Mouse (Mus musculus) left cerebral cortex, postnatal 10 days (tissue): ENCODE data around the gene Gm43517. TPM values are rescaled to one million over a fixed set of nuclear protein-coding genes. Genes with fewer than 3 reads are reported as not detected.

Source experiments
- DNase-seq, 2 experiments: peaks; one replicate each; pipeline ENCODE4 v3.0.0; 2021 to 2022; ENCODE audit warnings: low spot score in 2 of 2, mixed read lengths in 1 of 2; ENCODE audit errors: extremely low spot score in 1 of 2
- intact Hi-C: fragments of 180-260 bp; cut with DNase I; formaldehyde crosslinking; loops from one replicate; pipeline ENCODE4 v1.15.1; 2025
- total RNA-seq, 2 experiments: library from RNA; stranded (reverse); gene quantifications; 2 replicates each; pipeline ENCODE4 v1.2.3; 2021

Gm43517 gene
- total RNA-seq, 2 experiments from 2014 or later, result 8.9 to 9.2 TPM

DNA sequence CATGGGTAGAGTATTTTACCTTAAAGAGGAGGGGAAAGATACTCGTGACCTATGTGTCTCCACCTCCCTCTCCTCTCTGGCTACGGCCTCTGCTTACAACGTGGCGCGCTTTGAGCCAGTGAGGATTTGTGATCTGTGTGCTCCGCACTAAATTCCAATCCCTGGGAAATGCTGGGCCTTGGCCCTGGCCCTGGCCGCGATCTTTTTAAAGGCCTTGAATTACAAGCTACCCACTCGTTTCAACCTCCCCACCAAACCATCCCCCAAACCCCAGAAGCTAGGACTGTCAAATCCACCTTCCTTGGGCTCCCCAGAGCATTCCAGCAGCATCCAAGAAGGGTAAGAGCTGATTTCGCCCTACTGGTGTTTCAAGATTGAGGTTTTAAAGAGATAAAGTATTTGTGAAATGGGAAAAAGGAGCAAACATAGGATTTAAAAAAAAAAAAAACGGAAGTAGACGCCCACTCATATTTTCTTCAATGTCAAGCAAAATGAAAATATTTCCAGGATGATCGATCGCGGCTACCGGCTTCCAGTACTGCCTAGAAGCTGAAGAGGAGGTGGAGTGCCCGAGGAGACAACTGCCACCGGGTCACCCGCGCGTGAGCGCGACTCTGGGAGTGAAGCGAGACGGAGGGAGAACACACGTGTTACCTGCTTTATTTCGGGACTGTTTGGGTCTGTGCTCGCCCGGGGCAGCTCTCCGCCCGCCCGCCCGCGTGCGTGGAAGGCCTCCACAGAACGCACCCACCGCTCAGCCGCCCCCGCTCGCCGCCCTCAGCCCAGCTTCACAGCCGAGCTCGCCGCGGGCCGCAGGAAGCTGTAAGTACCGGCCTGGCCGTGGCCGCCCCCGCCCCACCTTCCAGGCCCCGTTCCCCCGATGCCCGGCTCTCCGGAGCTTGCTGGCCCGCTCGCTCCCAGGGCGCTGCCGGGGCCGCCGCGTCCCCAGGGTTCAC lies 2.1 kb upstream of the Gm43517 start, which contains the start of gene Foxg1:
TSS of gene Foxg1 (plus strand) at position 96 of the 956 bp plus-strand sequence.
- intact Hi-C loops, result loop anchor here (2.0 kb wide), 1 partner anchor 736 kb away; no protein-coding TSS in a partner anchor
- peak in 1 of 2 experiments; percentile 76 for DNase-seq

DNA sequence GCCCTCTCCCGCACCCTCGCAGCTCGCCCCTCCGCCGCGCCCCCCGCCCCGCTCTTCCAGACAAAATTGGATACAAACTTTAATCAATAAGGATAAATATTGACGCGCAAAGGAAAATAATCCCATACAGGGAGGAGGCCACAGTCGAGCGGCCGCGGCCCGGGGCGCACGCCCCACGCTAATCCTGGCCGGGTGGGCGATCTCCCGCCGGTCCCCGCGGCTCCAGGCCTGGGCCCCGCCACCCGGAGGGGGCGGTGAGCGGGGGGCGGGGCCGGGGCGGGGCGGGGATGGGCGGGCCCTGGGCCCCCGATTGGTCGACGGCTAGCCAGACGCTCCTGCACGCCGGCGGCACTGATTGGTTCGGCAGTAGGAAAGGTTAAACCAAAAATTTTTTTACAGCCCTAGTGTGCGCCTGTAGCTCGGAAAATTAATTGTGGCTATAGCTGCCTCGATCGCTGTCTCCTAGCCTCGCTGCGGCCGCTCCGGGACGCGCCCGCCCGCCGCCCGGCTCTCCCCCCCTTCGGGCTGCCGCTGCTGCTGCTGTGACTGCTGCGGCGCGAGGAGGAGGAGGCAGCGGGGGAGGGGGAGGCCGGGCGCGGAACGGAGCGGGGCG lies 1.3 kb upstream of the Gm43517 start:
- intact Hi-C loops, result loop anchor here (2.0 kb wide), 1 partner anchor 735 kb away; no protein-coding TSS in a partner anchor
- peak; percentile 86 to 92 for DNase-seq

DNA sequence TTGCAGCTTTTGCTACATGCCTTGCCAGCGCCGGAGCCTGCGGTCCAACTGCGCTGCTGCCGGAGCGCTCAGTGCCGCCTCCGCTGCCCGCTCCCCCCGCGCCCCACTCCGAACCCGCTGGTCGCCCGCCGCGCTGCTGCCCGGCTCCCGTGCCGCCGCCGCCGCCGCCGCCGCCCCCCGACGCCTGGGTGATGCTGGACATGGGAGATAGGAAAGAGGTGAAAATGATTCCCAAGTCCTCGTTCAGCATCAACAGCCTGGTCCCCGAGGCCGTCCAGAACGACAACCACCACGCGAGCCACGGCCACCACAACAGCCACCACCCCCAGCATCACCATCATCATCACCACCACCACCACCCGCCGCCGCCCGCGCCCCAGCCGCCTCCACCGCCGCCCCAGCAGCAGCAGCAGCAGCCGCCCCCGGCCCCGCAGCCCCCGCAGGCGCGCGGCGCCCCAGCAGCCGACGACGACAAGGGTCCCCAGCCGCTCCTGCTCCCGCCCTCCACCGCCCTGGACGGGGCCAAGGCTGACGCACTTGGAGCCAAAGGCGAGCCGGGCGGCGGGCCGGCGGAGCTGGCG lies 589 bp upstream of the Gm43517 start:
- peak in 1 of 2 experiments; percentile 69 for DNase-seq
- intact Hi-C loops, result no loop called here

GRCm38 (mm10) chr12:49385631-49385990 lies 637 bp downstream of the Gm43517 start:
- intact Hi-C loops, result no loop called here
- peak in 1 of 2 experiments; percentile 35 for DNase-seq

DNA sequence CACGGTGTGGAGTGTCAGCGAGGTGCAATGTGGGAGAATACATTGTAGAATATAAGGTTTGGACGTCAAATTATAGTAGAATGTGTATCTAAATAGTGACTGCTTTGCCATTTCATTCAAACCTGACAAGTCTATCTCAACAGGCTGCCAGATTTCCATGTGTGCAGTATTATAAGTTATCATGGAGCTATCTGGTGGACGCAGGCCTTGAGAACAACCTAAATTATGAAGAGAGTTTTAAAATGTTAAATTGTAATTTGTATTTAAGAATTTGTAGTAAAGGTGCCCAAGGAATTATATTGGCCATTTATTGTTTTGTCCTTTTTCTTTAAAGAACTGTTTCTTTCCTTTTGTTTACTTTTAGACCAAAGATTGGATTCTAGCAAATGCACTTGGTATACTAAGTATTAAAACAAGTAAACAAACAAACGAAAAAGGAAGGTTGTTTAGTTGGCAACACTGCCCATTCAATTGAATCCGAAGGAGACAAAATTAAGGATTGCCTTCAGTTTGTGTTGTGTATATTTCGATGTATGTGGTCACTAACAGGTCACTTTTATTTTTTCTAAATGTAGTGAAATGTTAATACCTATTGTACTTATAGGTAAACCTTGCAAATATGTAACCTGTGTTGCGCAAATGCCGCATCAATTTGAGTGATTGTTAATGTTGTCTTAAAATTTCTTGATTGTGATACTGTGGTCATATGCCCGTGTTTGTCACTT lies 1.3 kb downstream of the Gm43517 start:
- no peak for DNase-seq
- intact Hi-C loops, result no loop called here

DNA sequence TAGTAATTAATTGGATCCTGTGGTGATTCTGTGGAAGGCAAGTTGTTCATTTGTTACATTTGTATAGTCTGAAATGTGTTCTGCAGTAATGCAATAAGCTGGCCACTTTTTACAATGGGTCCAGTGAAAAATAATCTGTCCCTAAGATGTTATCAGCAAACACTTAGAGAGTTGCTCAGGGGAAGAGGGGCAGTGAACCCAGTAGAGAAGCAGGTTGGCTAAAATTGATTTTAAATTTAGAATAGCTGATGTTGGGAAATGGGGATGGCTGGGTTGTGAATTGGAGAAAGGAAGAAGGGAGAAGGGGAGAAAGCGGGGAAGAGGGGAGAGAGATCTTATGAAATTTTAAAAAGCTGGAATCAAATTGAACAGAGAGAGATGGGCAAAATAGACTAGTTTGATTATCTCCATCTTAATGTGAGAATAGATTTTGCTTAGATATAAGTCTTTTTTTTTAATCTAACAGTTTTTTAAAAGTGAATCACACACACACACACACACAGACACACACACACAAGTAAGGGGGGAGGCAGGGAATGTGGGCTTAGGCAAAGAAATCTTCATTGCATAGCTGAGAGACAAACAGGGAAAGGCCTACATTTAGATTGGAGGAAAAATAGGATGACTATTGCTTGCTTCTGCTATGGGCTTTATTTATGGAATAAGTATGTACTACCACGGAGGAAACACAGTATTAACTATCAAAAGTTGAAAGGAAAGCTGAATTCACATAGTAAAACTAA lies 3.1 kb downstream of the Gm43517 start:
- intact Hi-C loops, result no loop called here
- DNase-seq, result no peak

DNA sequence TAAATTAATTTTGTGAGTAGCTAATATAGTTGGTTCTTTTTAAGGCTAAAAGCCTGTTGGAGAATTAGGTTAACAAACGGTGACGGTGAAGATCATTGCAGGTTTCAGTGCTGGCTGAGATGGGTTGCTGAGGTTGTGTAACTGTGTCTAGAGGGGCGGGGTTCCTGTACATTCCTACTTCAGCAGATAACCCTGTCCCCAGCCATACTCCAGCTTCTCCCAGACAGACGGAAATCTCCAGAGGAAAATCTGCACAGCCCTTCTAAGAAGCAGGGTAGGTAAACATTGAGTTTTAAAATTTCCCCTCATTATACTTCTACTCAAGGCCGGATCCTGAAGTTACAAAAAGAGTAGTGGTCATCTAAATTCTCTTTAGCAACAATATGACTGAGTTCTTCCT lies 4.7 kb downstream of the Gm43517 start:
- intact Hi-C loops, result loop anchor here (5.0 to 10.0 kb wide), 5 partner anchors 355 to 1798 kb away; no protein-coding TSS in a partner anchor
- no peak for DNase-seq

DNA sequence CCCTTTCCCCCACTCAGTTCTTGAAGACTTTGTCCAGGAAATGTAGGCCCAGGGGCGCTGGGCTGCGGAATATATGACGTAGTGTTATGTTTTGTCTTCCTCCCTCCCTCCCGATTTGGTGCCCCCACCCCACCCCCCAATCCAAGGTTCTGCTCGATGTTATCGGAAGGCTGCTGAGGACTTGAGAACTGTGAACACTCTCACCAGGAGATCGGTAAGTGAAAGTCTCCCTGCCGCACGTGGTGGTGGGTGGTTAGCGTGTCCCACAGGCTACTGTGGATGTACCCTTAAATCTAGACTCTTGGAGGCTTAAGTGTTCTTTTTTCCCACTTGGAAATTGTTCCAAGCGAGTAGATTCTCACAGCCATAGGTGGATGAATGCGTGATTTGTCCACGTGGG lies 5.3 kb downstream of the Gm43517 start:
- intact Hi-C loops, result loop anchor here (5.0 to 10.0 kb wide), 5 partner anchors 355 to 1797 kb away; no protein-coding TSS in a partner anchor
- no peak for DNase-seq

- DNase-seq, result no peak
- intact Hi-C loops, result loop anchor here (5.0 to 10.0 kb wide), 5 partner anchors 354 to 1796 kb away; no protein-coding TSS in a partner anchor
These were observed 5.9 kb downstream of the Gm43517 start for GRCm38 (mm10) chr12:49390926-49391304.

DNA sequence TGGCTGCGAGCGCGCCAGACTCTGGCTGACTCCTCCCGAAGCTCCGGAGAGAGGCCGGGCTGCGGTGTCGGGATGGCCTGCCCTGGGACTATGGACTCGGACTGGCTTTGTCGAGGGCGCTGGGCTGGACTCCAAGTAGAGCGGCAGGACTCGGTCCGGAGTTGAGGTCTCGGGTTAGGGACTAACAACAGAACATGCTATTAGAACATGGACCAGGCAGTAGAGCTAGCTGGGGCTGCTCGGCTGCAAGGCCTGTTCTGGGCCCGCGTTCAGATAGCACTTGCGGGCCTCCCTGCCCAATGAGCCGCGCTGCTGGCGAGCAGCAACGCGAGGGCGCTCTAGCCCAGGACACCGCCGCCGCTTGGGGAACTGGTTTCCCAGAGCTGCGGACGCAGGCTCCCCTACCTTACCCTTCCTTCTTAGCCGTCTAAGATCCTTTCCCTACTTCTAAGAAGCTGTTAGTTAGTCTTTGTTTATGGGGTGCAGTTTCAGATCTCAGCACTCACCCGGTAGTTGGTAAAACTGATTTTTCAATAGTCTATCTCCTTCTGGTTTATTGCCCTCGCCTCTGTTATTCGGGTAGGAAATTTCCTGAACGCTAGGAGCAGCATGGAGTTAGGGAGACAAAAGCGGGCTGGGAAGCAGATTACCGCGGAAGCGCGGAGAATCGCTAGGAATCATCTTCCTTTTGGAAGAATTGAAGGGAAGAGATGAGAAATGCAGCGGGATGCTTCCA lies 6.5 kb downstream of the Gm43517 start:
- peak in 1 of 2 experiments; percentile 75 for DNase-seq
- intact Hi-C loops, result loop anchor here (5.0 to 10.0 kb wide), 5 partner anchors 353 to 1796 kb away; no protein-coding TSS in a partner anchor

DNA sequence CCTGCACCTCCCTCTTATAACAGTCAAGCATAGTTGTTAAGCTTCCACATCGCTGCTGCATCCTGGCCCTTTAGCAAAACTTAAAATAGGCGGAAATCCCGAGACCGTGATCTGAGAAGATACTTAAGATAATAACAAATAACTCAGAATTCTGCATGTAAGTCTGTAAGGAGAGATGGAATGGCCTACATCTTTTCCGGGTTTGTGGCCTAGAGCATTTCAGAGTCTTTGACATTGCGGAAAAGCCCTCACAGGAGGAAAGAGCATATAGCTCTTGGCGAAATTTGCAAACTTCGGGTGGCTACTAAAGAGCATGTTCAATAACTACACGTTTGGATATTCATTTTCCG lies 7.0 kb downstream of the Gm43517 start:
- DNase-seq, result no peak
- intact Hi-C loops, result loop anchor here (5.0 to 10.0 kb wide), 5 partner anchors 353 to 1795 kb away; no protein-coding TSS in a partner anchor

DNA sequence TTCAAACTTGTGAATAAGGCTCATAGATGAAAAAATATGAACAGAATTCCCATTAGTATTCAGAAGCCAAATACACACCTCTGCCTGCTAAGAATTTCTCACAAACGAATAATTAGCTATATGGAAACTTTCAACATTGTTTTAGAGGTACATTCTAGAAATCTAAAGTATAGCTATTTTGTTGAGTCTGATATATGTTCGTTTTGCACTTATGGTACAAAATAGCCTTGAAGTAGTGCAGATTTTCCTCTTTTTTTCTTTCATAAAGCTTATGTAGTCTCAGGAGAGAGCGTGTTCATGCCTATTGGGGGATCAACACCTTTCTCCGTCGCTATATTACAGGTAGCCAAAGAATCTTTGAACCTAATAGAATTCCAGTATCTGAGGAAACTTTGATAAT lies 7.9 kb downstream of the Gm43517 start:
- DNase-seq, result no peak
- intact Hi-C loops, result loop anchor here (5.0 to 10.0 kb wide), 5 partner anchors 352 to 1794 kb away; no protein-coding TSS in a partner anchor

- DNase-seq, result no peak
- intact Hi-C loops, result loop anchor here (5.0 to 10.0 kb wide), 5 partner anchors 351 to 1794 kb away; no protein-coding TSS in a partner anchor
These were observed 8.7 kb downstream of the Gm43517 start for GRCm38 (mm10) chr12:49393639-49394038.

DNA sequence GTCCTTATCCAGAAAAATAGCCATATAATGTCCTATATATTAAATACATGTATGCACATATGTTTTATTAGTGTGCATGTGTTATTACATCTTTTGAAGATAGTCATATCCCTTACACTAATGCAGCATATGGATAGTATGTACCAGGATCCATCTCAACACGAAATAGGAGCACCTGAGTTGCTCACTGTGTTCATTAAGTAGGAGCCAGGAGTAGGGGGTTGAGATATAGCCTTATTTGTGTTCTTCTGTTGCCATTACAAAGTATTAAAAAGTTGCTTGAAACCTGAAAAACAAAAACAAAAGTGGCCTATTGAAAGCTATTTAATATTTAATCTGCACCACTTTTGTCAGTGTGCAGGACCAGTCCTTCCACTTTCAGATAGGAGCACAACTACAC lies 9.2 kb downstream of the Gm43517 start:
- intact Hi-C loops, result loop anchor here (5.0 to 10.0 kb wide), 5 partner anchors 351 to 1793 kb away; no protein-coding TSS in a partner anchor
- no peak for DNase-seq

- DNase-seq, result peak in 1 of 2 experiments; percentile 34
- intact Hi-C loops, result loop anchor here (5.0 to 10.0 kb wide), 5 partner anchors 350 to 1792 kb away; no protein-coding TSS in a partner anchor
These were observed 9.9 kb downstream of the Gm43517 start for GRCm38 (mm10) chr12:49394836-49395235.

- intact Hi-C loops, result loop anchor here (2.0 to 10.0 kb wide), 2 partner anchors 19 to 349 kb away; no protein-coding TSS in a partner anchor
- no peak for DNase-seq
These were observed 11.0 kb downstream of the Gm43517 start for GRCm38 (mm10) chr12:49395969-49396368.

DNA sequence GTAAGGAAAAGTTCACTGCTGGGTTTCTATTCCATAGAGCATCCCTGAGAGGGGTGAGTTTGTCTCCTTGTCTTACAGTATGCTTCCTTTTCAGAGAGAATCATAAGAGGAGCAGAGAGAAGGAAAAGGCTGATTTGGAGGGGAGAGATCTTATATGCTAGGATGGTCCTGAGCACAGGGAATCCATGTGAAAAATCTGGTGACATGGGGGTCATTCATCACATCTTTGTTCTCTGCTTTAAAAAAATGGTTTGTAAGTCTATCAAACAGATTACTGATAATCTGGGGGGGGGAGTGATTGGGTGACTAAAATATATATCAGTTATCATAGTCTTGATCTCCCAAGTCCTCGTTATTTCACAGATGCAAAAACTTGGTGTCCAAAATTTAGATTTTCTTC lies 11.8 kb downstream of the Gm43517 start:
- intact Hi-C loops, result loop anchor here (2.0 to 10.0 kb wide), 2 partner anchors 20 to 348 kb away; no protein-coding TSS in a partner anchor
- DNase-seq, result no peak
